Mouse (Mus musculus) adipocyte (in vitro differentiated cells): ENCODE results near the gene Mrpl46.

ENCODE experiments used
- DNase-seq: peaks from one replicate; pipeline ENCODE4 v3.0.0-alpha.2; 2016; ENCODE audit warnings: low spot score

Gene Mrpl46

GRCm38 (mm10) chr7:78767929-78768531, 15.3 kb downstream of the Mrpl46 start:
- no peak for DNase-seq

GRCm38 (mm10) chr7:78766019-78766683, 17.2 kb downstream of the Mrpl46 start:
- peak; percentile 74 for DNase-seq

- peak; percentile 9 for DNase-seq
Observed at GRCm38 (mm10) chr7:78765215-78765631, 18.1 kb downstream of the Mrpl46 start.

- no peak for DNase-seq
Observed at GRCm38 (mm10) chr7:78763801-78764200, 19.5 kb downstream of the Mrpl46 start.

GRCm38 (mm10) chr7:78754458-78755000, 28.8 kb downstream of the Mrpl46 start:
- DNase-seq = no peak

GRCm38 (mm10) chr7:78753752-78754457, 29.4 kb downstream of the Mrpl46 start:
- DNase-seq = no peak

- DNase-seq = no peak
Observed at GRCm38 (mm10) chr7:78752961-78753360, 30.4 kb downstream of the Mrpl46 start.

- no peak for DNase-seq
Observed at GRCm38 (mm10) chr7:78743731-78744385, 39.5 kb downstream of the Mrpl46 start.

- DNase-seq = peak; percentile 36
Observed at GRCm38 (mm10) chr7:78739351-78740000, 43.9 kb downstream of the Mrpl46 start.

- no peak for DNase-seq
Observed at GRCm38 (mm10) chr7:78737614-78738210, 45.6 kb downstream of the Mrpl46 start, which contains the start of gene Ntrk3. Gene Ntrk3 (minus strand): TSS chr7:78738012.

GRCm38 (mm10) chr7:78737196-78737595, 46.1 kb downstream of the Mrpl46 start:
- DNase-seq = no peak

GRCm38 (mm10) chr7:78731391-78731790, 51.9 kb downstream of the Mrpl46 start:
- DNase-seq = no peak
